Mouse (Mus musculus) c-Kit-negative CD71-positive TER-119-positive erythroid progenitor cells, embryonic 14.5 days (primary cell): ENCODE data around the gene Asf1a.
"Not testable (repeated sequence)": the region's sequence is repeated elsewhere in the genome, so short reads cannot be mapped to it uniquely, and the experiment has no call there.

Experiments used
- DNase-seq: peaks from one replicate; pipeline ENCODE4 v3.0.0-alpha.2; 2013; ENCODE audit warnings: low read depth, low spot score

The Asf1a gene

GRCm38 (mm10) chr10:53641507-53641906 lies 45.0 kb downstream of the Asf1a start:
- DNase-seq, result no peak

- DNase-seq, result no peak
These were observed 54.1 kb downstream of the Asf1a start for GRCm38 (mm10) chr10:53650683-53651082.

DNA sequence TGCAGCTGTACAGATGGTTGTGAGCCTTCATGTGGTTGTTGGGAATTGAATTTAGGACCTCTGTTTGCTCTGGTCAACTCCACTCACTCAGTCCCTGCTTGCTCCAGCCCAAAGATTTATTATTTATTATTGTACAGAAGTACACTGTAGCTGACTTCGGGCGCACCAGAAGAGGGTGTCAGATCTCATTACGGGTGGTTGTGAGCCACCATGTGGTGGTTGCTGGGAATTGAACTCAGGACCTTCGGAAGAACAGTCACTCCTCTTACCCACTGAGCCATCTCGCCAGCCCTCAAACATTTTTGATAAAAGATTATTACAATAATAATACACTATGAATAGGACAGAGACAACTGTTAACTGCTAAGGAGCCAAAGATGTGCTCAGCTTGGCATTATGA lies 57.7 kb downstream of the Asf1a start:
- not testable (repeated sequence) for DNase-seq
